Mouse (Mus musculus) kidney, embryonic 16.5 days (tissue): Measurements from ENCODE around the gene Dnm2. TPM values are rescaled to one million over a fixed set of nuclear protein-coding genes. Genes with fewer than 3 reads are reported as not detected.
"Not testable (repeated sequence)": the region's sequence is repeated elsewhere in the genome, so short reads cannot be mapped to it uniquely, and the experiment has no call there.

ENCODE experiments used
- ATAC-seq: fragments of 200-750 bp; cut with Nextera tagmentation; 2 replicates; pipeline ENCODE4 v1.8.0; 2017; ENCODE audit warnings: moderate TSS enrichment; ENCODE audit not compliant: low FRiP score, low TSS enrichment
- H3K27ac ChIP-seq: fragments of 300-500 bp; sonication (generic); 2 replicates; pipeline ENCODE4 v1.5.1; 2014; ENCODE audit warnings: low read length
- H3K27me3 ChIP-seq: fragments of 300-500 bp; sonication (generic); 2 replicates; pipeline ENCODE4 v1.6.1; 2014; ENCODE audit warnings: low read length, control low read depth, mixed read lengths; ENCODE audit not compliant: insufficient read depth
- H3K36me3 ChIP-seq: fragments of 300-500 bp; sonication (generic); 2 replicates; pipeline ENCODE4 v1.6.1; 2014; ENCODE audit warnings: low read length, control low read depth, mixed read lengths; ENCODE audit not compliant: insufficient read depth
- H3K4me1 ChIP-seq: fragments of 300-500 bp; sonication (generic); 2 replicates; pipeline ENCODE4 v1.6.1; 2014; ENCODE audit warnings: low read length, control low read depth, mixed read lengths; ENCODE audit not compliant: insufficient read depth
- H3K4me2 ChIP-seq: fragments of 300-500 bp; sonication (generic); replicated peaks from 2 replicates; pipeline ENCODE4 v1.6.1; 2014; ENCODE audit warnings: low read depth, low read length
- H3K4me3 ChIP-seq: fragments of 300-500 bp; sonication (generic); 2 replicates; pipeline ENCODE4 v1.5.1; 2014; ENCODE audit warnings: mild to moderate bottlenecking, low read length
- H3K9ac ChIP-seq: fragments of 300-500 bp; sonication (generic); replicated peaks from 2 replicates; pipeline ENCODE4 v1.6.1; 2014; ENCODE audit warnings: low read length
- H3K9me3 ChIP-seq: fragments of 300-500 bp; sonication (generic); 2 replicates; pipeline ENCODE4 v1.6.1; 2016; ENCODE audit warnings: low read length, control low read depth
- WGBS: fragments of 180-500 bp; shearing (Covaris S2); extraction: QIAGEN DNeasy Blood & Tissue Kit; methylation state at CpG from one replicate; pipeline ENCODE4 v1.1.7; 2014; 5-methylcytosine and 5-hydroxymethylcytosine counted together
- polyA plus RNA-seq: library from polyadenylated mRNA; unstranded; fragments of >200 nt; fragmentation: Nextera tagmentation; extraction: Ambion mirVana; gene quantifications from 2 replicates; pipeline ENCODE4 v1.2.1, GENCODE M21; 2015

The Dnm2 gene
- polyA plus RNA-seq, 1 experiment from 2014 or later, result 85.7 TPM

GRCm38 (mm10) chr9:21508871-21509404 is 84.2 kb downstream of the Dnm2 start:
- 49% methylated on average over 7 of the region's 7 CpGs for WGBS

DNA sequence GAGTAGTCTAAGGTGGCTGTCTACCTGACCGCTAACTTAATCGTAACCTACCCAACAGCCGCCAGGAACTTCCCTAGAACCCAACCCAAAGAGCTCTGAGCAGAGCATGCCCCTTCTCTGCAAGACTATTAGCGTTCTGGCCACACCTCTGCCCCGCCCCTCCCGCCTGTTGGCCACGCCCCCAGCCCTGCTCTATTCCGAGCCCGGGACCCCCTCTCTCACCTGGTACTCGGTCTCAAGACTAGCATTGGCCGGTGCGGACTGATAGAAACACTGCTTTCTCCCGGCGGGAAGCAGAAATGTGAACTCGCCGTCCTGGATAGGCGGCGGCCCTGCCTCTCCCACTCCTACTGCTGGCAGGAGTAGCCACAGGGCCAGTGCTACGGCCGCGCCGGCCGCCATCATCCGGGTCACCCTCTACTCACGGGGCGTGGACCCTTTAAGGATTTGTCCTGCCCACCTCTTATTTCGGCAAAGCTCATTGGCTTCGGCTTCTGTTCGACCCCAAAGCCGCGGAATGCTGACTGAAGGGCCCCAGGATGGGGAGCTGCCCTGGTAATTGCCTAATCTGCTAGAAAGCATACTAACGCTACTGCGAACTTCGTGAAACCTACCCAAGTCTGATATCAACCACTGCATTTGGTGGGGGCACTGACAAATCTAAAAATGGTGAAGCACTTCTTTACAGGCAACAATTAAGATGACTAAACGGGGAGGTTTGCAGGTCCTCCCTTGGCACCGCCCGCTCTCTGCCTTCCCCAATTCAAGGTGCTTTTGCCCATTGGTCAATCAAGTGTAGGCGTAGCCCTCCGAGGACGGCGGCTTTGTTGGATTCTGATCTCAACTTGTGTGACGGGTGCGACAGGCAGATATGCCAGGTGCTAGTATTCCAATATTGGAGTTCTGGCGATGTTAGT is 85.3 kb downstream of the Dnm2 start, which contains the start of gene Tmed1:
Tmed1 (minus strand) TSS at position 481 of the 917 bp plus-strand sequence.
- Histone ChIP-seq H3K27me3 (no peaks in the 10 kb centered on the region), H3K4me1 (peaks cover 35% of the 10 kb centered on the region), H3K4me2 (peak within 1 kb of the TSS; percentile 70), H3K4me3 (peak within 1 kb of the TSS; percentile 63), H3K36me3 (peaks cover 25% of the 10 kb centered on the region), H3K9me3 (no peaks in the 10 kb centered on the region), H3K27ac (peak within 1 kb of the TSS; percentile 87), H3K9ac (peak within 1 kb of the TSS; percentile 75)
- peak; percentile 94 for ATAC-seq
- under 1% methylated on average over 43 of the region's 44 CpGs for WGBS

More at GRCm38 (mm10) chr9:21508871-21509404, 84.2 kb downstream of the Dnm2 start:
- peak overlapping the region; percentile 1; the same call in 1 of the 2 replicates for H3K27ac ChIP-seq
- peak overlapping the region; percentile 70 for H3K4me2 ChIP-seq
- no peaks in the 10 kb centered on the region for H3K27me3 ChIP-seq
- H3K9ac ChIP-seq, result peak overlapping the region; percentile 75; the same call in 1 of the 2 replicates
- no peak for ATAC-seq
- no peaks in the 10 kb centered on the region for H3K9me3 ChIP-seq
- H3K4me3 ChIP-seq, result peak overlapping the region; percentile 63
- H3K4me1 ChIP-seq, result peaks cover 35% of the 10 kb centered on the region
- H3K36me3 ChIP-seq, result peaks cover 35% of the 10 kb centered on the region

DNA sequence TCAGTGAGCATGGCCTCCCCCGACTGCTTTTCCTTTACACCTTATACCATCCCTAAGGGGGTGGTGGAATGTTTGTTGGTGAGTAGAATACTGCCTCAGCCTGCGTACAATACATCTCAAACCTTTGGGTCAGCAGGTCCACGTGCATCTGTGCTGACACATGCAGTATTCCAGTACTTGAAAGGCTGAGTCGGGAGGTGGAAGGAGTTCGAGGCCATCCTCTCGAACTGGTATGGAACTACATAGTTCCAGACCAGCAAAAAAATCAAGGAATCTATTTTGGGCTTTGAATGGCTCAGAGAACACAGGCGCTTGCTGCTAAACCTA is 85.9 kb downstream of the Dnm2 start:
- H3K27ac ChIP-seq, result peak overlapping the region; percentile 87
- H3K4me1 ChIP-seq, result peaks cover 35% of the 10 kb centered on the region
- H3K9ac ChIP-seq, result peak overlapping the region; percentile 75
- peak; percentile 29; the same call in 1 of the 2 replicates for ATAC-seq
- no peaks in the 10 kb centered on the region for H3K9me3 ChIP-seq
- H3K36me3 ChIP-seq, result peaks cover 19% of the 10 kb centered on the region
- WGBS, result 2% methylated on average over 7 of the region's 7 CpGs
- peak overlapping the region; percentile 70 for H3K4me2 ChIP-seq
- H3K4me3 ChIP-seq, result peak overlapping the region; percentile 63
- no peaks in the 10 kb centered on the region for H3K27me3 ChIP-seq

DNA sequence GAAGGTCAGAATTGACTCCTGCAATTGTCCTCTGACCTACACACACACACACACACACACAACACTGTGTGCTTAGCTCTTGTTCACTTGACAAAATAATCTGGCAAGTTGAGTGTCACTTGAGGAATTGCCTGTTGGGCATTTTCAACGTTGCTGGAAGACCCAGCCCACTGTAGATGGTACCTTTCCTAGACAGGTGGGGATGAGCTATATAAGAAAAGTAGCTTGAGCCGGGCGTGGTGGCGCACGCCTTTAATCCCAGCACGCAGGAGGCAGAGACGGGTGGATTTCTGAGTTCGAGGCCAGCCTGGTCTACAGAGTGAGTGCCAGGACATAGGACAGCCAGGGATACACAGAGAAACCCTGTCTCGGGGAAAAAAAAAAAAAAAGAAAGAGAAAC is 86.3 kb downstream of the Dnm2 start:
- peak overlapping the region; percentile 75 for H3K9ac ChIP-seq
- ATAC-seq, result no peak
- peak overlapping the region; percentile 87 for H3K27ac ChIP-seq
- peak overlapping the region; percentile 70 for H3K4me2 ChIP-seq
- no peaks in the 10 kb centered on the region for H3K27me3 ChIP-seq
- H3K36me3 ChIP-seq, result peaks cover 15% of the 10 kb centered on the region; the same call in 1 of the 2 replicates
- 83% methylated on average over 9 of the region's 9 CpGs for WGBS
- H3K9me3 ChIP-seq, result no peaks in the 10 kb centered on the region
- H3K4me3 ChIP-seq, result peak overlapping the region; percentile 63
- H3K4me1 ChIP-seq, result peaks cover 35% of the 10 kb centered on the region

- Histone ChIP-seq H3K36me3 (0 out of 2 replicates have a peak, but pooled peaks cover 5% of the 10 kb centered on the region), H3K4me2 (no peak overlapping the region), H3K4me3 (no peak overlapping the region), H3K27ac (no peak overlapping the region), H3K4me1 (peaks cover 15% of the 10 kb centered on the region), H3K9me3 (no peaks in the 10 kb centered on the region), H3K9ac (no peak overlapping the region), H3K27me3 (no peaks in the 10 kb centered on the region)
- WGBS, result over 99% methylated on average over 4 of the region's 4 CpGs
- ATAC-seq, result no peak
These were observed 88.8 kb downstream of the Dnm2 start for GRCm38 (mm10) chr9:21513466-21513865.

DNA sequence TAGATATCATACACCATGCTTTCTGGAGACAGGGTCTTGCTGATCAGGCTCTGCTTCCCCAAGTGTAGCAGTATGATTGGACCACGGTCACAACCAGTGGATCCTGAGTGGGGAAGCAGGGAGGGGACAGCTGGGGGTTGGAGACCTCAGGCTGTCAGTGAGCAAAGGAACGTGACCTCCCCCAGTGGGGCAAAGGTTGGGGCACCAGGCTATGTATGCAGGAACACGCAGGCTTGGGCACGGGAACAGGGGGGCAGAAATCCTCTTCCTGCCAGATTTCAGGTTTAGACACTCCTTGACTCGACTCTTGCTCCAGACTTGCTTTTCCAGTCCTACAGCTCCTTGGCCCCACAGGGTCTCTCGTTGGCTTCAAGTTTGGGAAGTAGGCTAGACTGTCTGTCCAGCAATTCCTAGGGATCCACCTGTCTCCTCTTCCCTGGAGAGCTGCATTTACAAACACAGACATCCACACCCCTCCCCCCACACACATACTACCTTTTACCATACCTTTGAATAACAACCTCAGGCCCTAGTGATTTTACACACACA is 93.3 kb downstream of the Dnm2 start:
- ATAC-seq, result no peak
- Histone ChIP-seq H3K4me3 (no peak overlapping the region), H3K9ac (no peak overlapping the region), H3K27ac (no peak overlapping the region), H3K4me2 (no peak overlapping the region), H3K27me3 (no peaks in the 10 kb centered on the region), H3K4me1 (no peaks in the 10 kb centered on the region), H3K9me3 (no peaks in the 10 kb centered on the region), H3K36me3 (no peaks in the 10 kb centered on the region)
- WGBS, result 69% methylated on average over 6 of the region's 6 CpGs

DNA sequence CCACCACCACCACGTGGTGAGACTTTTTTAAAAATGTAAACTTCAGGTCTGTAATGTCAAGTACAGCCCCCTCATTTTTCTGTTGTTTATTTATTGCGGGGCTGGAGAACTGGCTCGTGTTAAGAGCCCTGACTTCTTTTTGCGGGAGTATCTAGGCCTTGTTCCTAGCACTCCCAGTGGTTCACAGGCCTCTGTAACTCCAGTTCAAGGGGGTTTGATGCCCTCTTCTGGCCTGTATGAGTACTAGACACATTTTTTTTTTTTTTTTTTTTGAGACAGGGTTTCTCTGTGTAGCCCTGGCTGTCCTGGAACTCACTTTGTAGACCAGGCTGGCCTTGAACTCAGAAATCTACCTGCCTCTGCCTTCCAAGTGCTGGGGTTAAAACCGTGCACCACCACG is 94.0 kb downstream of the Dnm2 start:
- not testable (repeated sequence) for H3K4me2 ChIP-seq, H3K27ac ChIP-seq, ATAC-seq, H3K9ac ChIP-seq, H3K4me3 ChIP-seq, H3K9me3 ChIP-seq, H3K27me3 ChIP-seq, H3K4me1 ChIP-seq, H3K36me3 ChIP-seq
- WGBS, result 83% methylated on average over 6 of the region's 6 CpGs

- no peak overlapping the region for H3K4me2 ChIP-seq
- 81% methylated on average over 7 of the region's 7 CpGs for WGBS
These were observed 100.6 kb downstream of the Dnm2 start for GRCm38 (mm10) chr9:21525142-21525936.

DNA sequence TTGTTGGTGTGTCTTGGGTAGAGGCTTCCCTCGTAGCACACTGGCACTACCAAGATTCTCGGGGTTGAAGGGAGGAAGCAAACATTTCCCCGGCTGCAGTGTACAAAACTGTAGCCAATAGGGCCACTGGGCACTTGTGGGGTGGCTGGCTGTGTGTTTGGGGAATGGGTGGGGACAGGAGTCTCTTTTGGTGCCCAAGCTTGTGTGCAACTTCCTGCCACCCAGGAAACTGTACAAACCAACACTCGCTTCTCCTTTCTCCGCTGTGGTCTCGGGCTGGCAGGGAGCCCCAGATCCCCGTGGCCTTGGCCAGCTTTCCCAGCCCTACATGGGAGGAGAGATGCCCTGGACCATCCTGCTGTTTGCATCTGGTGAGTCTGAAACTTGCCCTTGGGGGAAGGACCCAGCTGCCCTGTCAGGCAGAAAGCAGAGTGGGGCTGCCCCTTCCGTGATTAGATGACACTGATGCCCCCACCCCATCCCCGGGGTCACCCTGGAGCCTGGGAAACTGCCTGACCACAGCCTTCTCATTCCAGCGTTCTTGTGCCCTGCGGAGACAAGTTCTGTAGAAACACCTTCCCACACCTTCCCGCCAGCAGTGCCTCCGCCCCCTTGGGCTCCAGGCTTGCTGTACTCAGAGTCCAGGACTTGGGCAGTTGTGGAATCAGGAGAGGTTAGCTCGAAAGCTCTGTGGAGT is 101.4 kb downstream of the Dnm2 start, which contains the start of gene AB124611:
AB124611 (plus strand) TSS at position 240 of the 697 bp plus-strand sequence.
- 64% methylated on average over 13 of the region's 14 CpGs for WGBS
- H3K36me3 ChIP-seq, result no peaks in the 10 kb centered on the region
- no peak for ATAC-seq
- H3K4me2 ChIP-seq, result no peak within 1 kb of the TSS
- H3K4me3 ChIP-seq, result no peak within 1 kb of the TSS
- H3K9me3 ChIP-seq, result no peaks in the 10 kb centered on the region
- H3K9ac ChIP-seq, result no peak within 1 kb of the TSS
- no peak within 1 kb of the TSS for H3K27ac ChIP-seq
- no peaks in the 10 kb centered on the region for H3K27me3 ChIP-seq
- no peaks in the 10 kb centered on the region for H3K4me1 ChIP-seq

More at GRCm38 (mm10) chr9:21525142-21525936, 100.6 kb downstream of the Dnm2 start:
- H3K4me3 ChIP-seq, result no peak overlapping the region
- ATAC-seq, result no peak
- no peak overlapping the region for H3K9ac ChIP-seq
- no peaks in the 10 kb centered on the region for H3K9me3 ChIP-seq
- H3K27ac ChIP-seq, result no peak overlapping the region
- H3K27me3 ChIP-seq, result no peaks in the 10 kb centered on the region
- no peaks in the 10 kb centered on the region for H3K4me1 ChIP-seq
- no peaks in the 10 kb centered on the region for H3K36me3 ChIP-seq
